Mouse (Mus musculus) right cerebral cortex, postnatal 25 days (tissue): ENCODE data around the gene Ncbp1.

Source experiments
- DNase-seq: peaks from one replicate; pipeline ENCODE4 v3.0.0; 2022

Gene Ncbp1

DNA sequence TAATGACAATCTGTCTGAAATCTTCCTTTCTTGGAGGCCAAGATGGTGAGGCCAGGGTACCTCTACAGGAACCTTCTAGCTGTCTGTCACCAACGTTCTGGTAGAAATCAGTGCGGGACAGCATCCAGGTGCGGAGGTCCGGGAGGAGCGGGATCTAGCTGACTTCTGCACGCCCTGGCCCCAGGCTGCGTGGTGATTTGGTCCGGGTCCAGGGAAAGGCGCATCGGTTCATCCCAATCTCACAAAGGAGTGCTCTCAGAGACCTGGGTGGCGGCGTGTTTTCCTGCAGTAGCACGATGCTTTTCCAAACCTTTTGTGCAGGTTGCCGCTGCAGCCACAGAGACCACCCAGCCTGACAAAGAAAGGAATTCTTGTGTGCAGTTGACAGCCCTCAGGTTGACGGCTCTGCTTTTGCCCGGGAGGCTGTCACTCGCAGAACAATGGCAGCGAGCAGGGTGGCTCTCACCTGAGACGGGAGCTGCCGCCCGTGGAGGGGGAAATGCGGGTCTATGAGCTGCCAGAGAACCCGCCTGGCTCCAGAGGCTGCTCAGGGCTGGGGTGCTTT lies 64.2 kb downstream of the Ncbp1 start:
- DNase-seq = no peak

DNA sequence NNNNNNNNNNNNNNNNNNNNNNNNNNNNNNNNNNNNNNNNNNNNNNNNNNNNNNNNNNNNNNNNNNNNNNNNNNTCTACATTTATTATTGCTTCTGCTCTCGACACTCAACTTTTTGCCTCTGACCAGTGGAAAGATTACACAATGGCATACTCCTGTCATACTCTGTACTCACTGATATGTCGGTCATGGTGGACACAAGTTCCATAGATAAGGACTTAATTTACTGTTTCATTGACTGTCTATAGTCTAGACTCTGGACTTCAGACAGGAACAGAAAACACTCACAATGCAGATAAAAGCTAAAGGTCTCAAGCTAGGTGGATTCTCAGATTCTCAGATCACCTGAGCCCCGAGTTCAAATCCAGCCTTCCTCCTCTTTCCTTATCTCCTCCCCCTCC lies 82.7 kb downstream of the Ncbp1 start:
- no peak for DNase-seq
